In genomic region chr3:142164981-142165380, GRCm38 (mm10) we compare ENCODE assay signal across 15 mouse cellular contexts. TPM values are rescaled to one million over a fixed set of nuclear protein-coding genes. Genes with fewer than 3 reads are reported as not detected.
DNase-seq lines count a peak whose midpoint lies in the region; ATAC-seq and TF ChIP-seq lines count a peak whose summit lies in the region.
"Had no signal": no experiment of that assay in that cellular context is flagged by ENCODE, and none has a peak within 500 bp of the region (broad histone marks: within the 10 kb centered on the region; RNA-seq: fewer than 3 reads in every experiment).

No protein-coding gene starts in this region.

- no peak overlapping the region for H3K4me3 ChIP-seq in heart, embryonic 16.5 days (ENCODE audit: low read length)
- H3K4me3 ChIP-seq in heart, embryonic 12.5 days, result no peak overlapping the region
- H3K4me3 ChIP-seq in kidney, postnatal 0 days (replicated peaks; ENCODE audit: low read depth, low read length), result no peak overlapping the region
- no peak overlapping the region for H3K4me3 ChIP-seq in stomach, embryonic 14.5 days (ENCODE audit: low read depth, low read length)
- no peak overlapping the region for H3K4me3 ChIP-seq in midbrain, embryonic 15.5 days
- H3K4me3 ChIP-seq: forebrain, embryonic 15.5 days; liver, embryonic 13.5 days; neural tube, embryonic 13.5 days had no signal

- no peak overlapping the region for H3K27ac ChIP-seq in heart, embryonic 16.5 days (ENCODE audit: low read length)
- H3K27ac ChIP-seq in heart, embryonic 12.5 days (ENCODE audit: poor library complexity, severe bottlenecking), result no peak overlapping the region
- no peak overlapping the region for H3K27ac ChIP-seq in kidney, postnatal 0 days
- H3K27ac ChIP-seq in stomach, embryonic 14.5 days (ENCODE audit: low read length), result peak overlapping the region; percentile 48; the same call in 1 of the 2 replicates
- no peak overlapping the region for H3K27ac ChIP-seq in midbrain, embryonic 15.5 days
- H3K27ac ChIP-seq: forebrain, embryonic 15.5 days; liver, embryonic 13.5 days; neural tube, embryonic 13.5 days had no signal

- no peaks in the 10 kb centered on the region for H3K4me1 ChIP-seq in heart, embryonic 16.5 days (ENCODE audit: control insufficient read depth, insufficient read depth, low read length)
- peaks cover 4% of the 10 kb centered on the region for H3K4me1 ChIP-seq in heart, embryonic 12.5 days (replicated peaks)
- H3K4me1 ChIP-seq in kidney, postnatal 0 days (replicated peaks; ENCODE audit: insufficient read depth, low read length), result no peaks in the 10 kb centered on the region
- H3K4me1 ChIP-seq in stomach, embryonic 14.5 days (ENCODE audit: control insufficient read depth, insufficient read depth, low read length), result peaks cover 9% of the 10 kb centered on the region
- H3K4me1 ChIP-seq in midbrain, embryonic 15.5 days, result peaks cover 12% of the 10 kb centered on the region
- H3K4me1 ChIP-seq: liver, embryonic 13.5 days had no signal

- 58% methylated on average over 9 of the region's 9 CpGs for WGBS in heart, embryonic 16.5 days
- 59% methylated on average over 9 of the region's 9 CpGs for WGBS in heart, embryonic 12.5 days
- 50% methylated on average over 9 of the region's 9 CpGs for WGBS in kidney, postnatal 0 days
- WGBS in stomach, embryonic 14.5 days, result 48% methylated on average over 9 of the region's 9 CpGs
- WGBS in midbrain, embryonic 15.5 days, result 62% methylated on average over 9 of the region's 9 CpGs

- no peaks in the 10 kb centered on the region for H3K9me3 ChIP-seq in heart, embryonic 16.5 days (replicated peaks; ENCODE audit: control insufficient read depth, low read length)
- H3K9me3 ChIP-seq in heart, embryonic 12.5 days (replicated peaks), result no peaks in the 10 kb centered on the region
- no peaks in the 10 kb centered on the region for H3K9me3 ChIP-seq in kidney, postnatal 0 days (replicated peaks; ENCODE audit: low read length)
- no peaks in the 10 kb centered on the region for H3K9me3 ChIP-seq in stomach, embryonic 14.5 days (ENCODE audit: control insufficient read depth, low read depth, low read length)
- H3K9me3 ChIP-seq in midbrain, embryonic 15.5 days, result no peaks in the 10 kb centered on the region
- H3K9me3 ChIP-seq: forebrain, embryonic 15.5 days; liver, embryonic 13.5 days; neural tube, embryonic 13.5 days had no signal

- peak overlapping the region; percentile 13; the same call in 1 of the 2 replicates for H3K4me2 ChIP-seq in heart, embryonic 16.5 days (ENCODE audit: low read depth, low read length)
- no peak overlapping the region for H3K4me2 ChIP-seq in heart, embryonic 12.5 days
- no peak overlapping the region for H3K4me2 ChIP-seq in kidney, postnatal 0 days (ENCODE audit: low read length)
- H3K4me2 ChIP-seq in stomach, embryonic 14.5 days (replicated peaks; ENCODE audit: low read depth, low read length), result no peak overlapping the region
- H3K4me2 ChIP-seq in midbrain, embryonic 15.5 days, result no peak overlapping the region
- H3K4me2 ChIP-seq: forebrain, embryonic 15.5 days; liver, embryonic 13.5 days; neural tube, embryonic 13.5 days had no signal

- peak; percentile 21 for DNase-seq in kidney, postnatal 0 days (ENCODE audit: low spot score)
- DNase-seq in kidney, postnatal 36 days, result no peak
- DNase-seq in c-Kit-positive CD71-negative TER-119-negative erythroid progenitor cells, embryonic 14.5 days (ENCODE audit: low read depth), result peak; percentile 7
- DNase-seq: cerebellum, adult 11-12 months; liver, embryonic 13.5 days; lung, postnatal 10 days; thymus, postnatal 25 days had no signal

- H3K9ac ChIP-seq in heart, embryonic 16.5 days (ENCODE audit: low read length), result no peak overlapping the region
- no peak overlapping the region for H3K9ac ChIP-seq in heart, embryonic 12.5 days
- H3K9ac ChIP-seq in kidney, postnatal 0 days (ENCODE audit: low read depth, low read length), result no peak overlapping the region
- no peak overlapping the region for H3K9ac ChIP-seq in stomach, embryonic 14.5 days (replicated peaks; ENCODE audit: low read depth, low read length)
- H3K9ac ChIP-seq in midbrain, embryonic 15.5 days, result no peak overlapping the region
- H3K9ac ChIP-seq: forebrain, embryonic 15.5 days; liver, embryonic 13.5 days; neural tube, embryonic 13.5 days had no signal

- no peaks in the 10 kb centered on the region for H3K36me3 ChIP-seq in heart, embryonic 16.5 days (ENCODE audit: control insufficient read depth, insufficient read depth)
- no peaks in the 10 kb centered on the region for H3K36me3 ChIP-seq in heart, embryonic 12.5 days
- H3K36me3 ChIP-seq in kidney, postnatal 0 days (ENCODE audit: insufficient read depth, low read length), result no peaks in the 10 kb centered on the region
- H3K36me3 ChIP-seq in stomach, embryonic 14.5 days (ENCODE audit: control insufficient read depth, insufficient read depth, low read length), result no peaks in the 10 kb centered on the region
- H3K36me3 ChIP-seq in midbrain, embryonic 15.5 days (replicated peaks), result no peaks in the 10 kb centered on the region
- H3K36me3 ChIP-seq: forebrain, embryonic 15.5 days; liver, embryonic 13.5 days; neural tube, embryonic 13.5 days had no signal

- H3K27me3 ChIP-seq in heart, embryonic 16.5 days (ENCODE audit: control insufficient read depth, insufficient read depth, low read length), result peaks cover 16% of the 10 kb centered on the region
- H3K27me3 ChIP-seq in heart, embryonic 12.5 days (replicated peaks), result peaks cover 10% of the 10 kb centered on the region
- no peaks in the 10 kb centered on the region for H3K27me3 ChIP-seq in kidney, postnatal 0 days (ENCODE audit: insufficient read depth, low read length)
- H3K27me3 ChIP-seq in stomach, embryonic 14.5 days (ENCODE audit: control insufficient read depth, insufficient read depth, low read length), result no peaks in the 10 kb centered on the region
- H3K27me3 ChIP-seq in midbrain, embryonic 15.5 days (replicated peaks), result no peaks in the 10 kb centered on the region
- H3K27me3 ChIP-seq: forebrain, embryonic 15.5 days had no signal

- no peak for TF ChIP-seq CTCF in kidney, postnatal 0 days (IDR thresholded peaks at IDR 0.05; ENCODE audit: low read depth)

- no peak for ATAC-seq in heart, embryonic 16.5 days (replicated peaks; ENCODE audit: extremely low read depth, insufficient read depth, low FRiP score)
- no peak for ATAC-seq in heart, embryonic 12.5 days (ENCODE audit: insufficient number of reproducible peaks, low FRiP score)
- ATAC-seq in kidney, postnatal 0 days (replicated peaks; ENCODE audit: low FRiP score, low read depth), result no peak
- no peak for ATAC-seq in stomach, embryonic 14.5 days (ENCODE audit: insufficient number of reproducible peaks, insufficient read depth, low FRiP score, low read depth)
- ATAC-seq in midbrain, embryonic 15.5 days (replicated peaks), result no peak
- ATAC-seq in erythroblast, adult 5-6 weeks (replicated peaks; ENCODE audit: low FRiP score, poor library complexity, severe bottlenecking), result no peak
- ATAC-seq: forebrain, embryonic 15.5 days had no signal

RNA-seq across cellular contexts. Expression of gene Bmpr1b, which starts 4.2 kb away (rescaled TPM):
- polyA plus RNA-seq in heart, embryonic 16.5 days (2015; fragmentation: Nextera tagmentation; extraction: Ambion mirVana), result 0.37 and 0.75 TPM in 2 replicates
- 1.8 and 2.4 TPM in 2 replicates for polyA plus RNA-seq in heart, embryonic 12.5 days (2016; fragmentation: Nextera tagmentation; extraction: Ambion mirVana)
- polyA plus RNA-seq in kidney, postnatal 0 days (2015; fragmentation: Nextera tagmentation; extraction: Ambion mirVana), result 7.6 and 8.1 TPM in 2 replicates
- 12.7 and 14.2 TPM in 2 replicates for polyA plus RNA-seq in stomach, embryonic 14.5 days (2014; fragmentation: Nextera tagmentation; extraction: Ambion mirVana)
- 2.3 and 2.4 TPM in 2 replicates for polyA plus RNA-seq in midbrain, embryonic 15.5 days (2015; fragmentation: Nextera tagmentation; extraction: Ambion mirVana)
- not detected in 2 replicates for total RNA-seq in erythroblast, adult 5-6 weeks (2015; ENCODE audit: low replicate concordance)
- total RNA-seq in erythroblast, adult 5-6 weeks (2017; ENCODE audit: low replicate concordance), result not detected in 2 replicates
- total RNA-seq: megakaryocyte-erythroid progenitor cell, adult 5-6 weeks had no signal

Comparison
In these comparisons a context has a peak if more than half of its experiments do, and no peak if none do; other contexts are left out.
1. DNase-seq: peak in kidney, postnatal 0 days (single experiment) and c-Kit-positive CD71-negative TER-119-negative erythroid progenitor cells, embryonic 14.5 days (single experiment); none in kidney, postnatal 36 days (0 of 2).